Mouse (Mus musculus): Measurements from ENCODE around the gene Olfr1269. TPM values are rescaled to one million over a fixed set of nuclear protein-coding genes. Genes with fewer than 3 reads are reported as not detected.

Olfr1269 gene
- polyA plus RNA-seq (2012; rRNA removed) = not detected in 2 replicates

- H3K27me3 ChIP-seq (ENCODE audit: control insufficient read depth, insufficient read depth, low read length) = no peaks in the 10 kb centered on the region
These were observed at the start of gene Olfr1269 for GRCm38 (mm10) chr2:90121312-90121711. Gene Olfr1269, minus strand, starts transcription at chr2:90121412.

GRCm38 (mm10) chr2:90153916-90154315 is 32.7 kb upstream of the Olfr1269 start:
- Histone ChIP-seq H3K36me3 (ENCODE audit: control insufficient read depth, insufficient read depth, low read length) (no peaks in the 10 kb centered on the region), H3K4me1 (ENCODE audit: control insufficient read depth, insufficient read depth, low read length) (no peaks in the 10 kb centered on the region), H3K4me3 (ENCODE audit: control insufficient read depth, low read depth, low read length) (no peak overlapping the region), H3K27ac (ENCODE audit: control insufficient read depth, insufficient read depth, low read depth, low read length) (no peak overlapping the region), H3K27me3 (ENCODE audit: control insufficient read depth, insufficient read depth, low read length) (no peaks in the 10 kb centered on the region)
- TF ChIP-seq CTCF (IDR thresholded peaks at IDR 0.05; ENCODE audit: control insufficient read depth, insufficient read depth, insufficient replicate concordance, low read depth, low read length) = no peak
- no peak for TF ChIP-seq POLR2A (IDR thresholded peaks at IDR 0.05; ENCODE audit: control insufficient read depth, low read depth, low read length)

More at GRCm38 (mm10) chr2:90121312-90121711, at the start of gene Olfr1269:
- H3K4me1 ChIP-seq (ENCODE audit: control insufficient read depth, insufficient read depth, low read length) = no peaks in the 10 kb centered on the region
- TF ChIP-seq POLR2A (IDR thresholded peaks at IDR 0.05; ENCODE audit: control insufficient read depth, low read depth, low read length) = no peak
- no peak for TF ChIP-seq CTCF (IDR thresholded peaks at IDR 0.05; ENCODE audit: control insufficient read depth, insufficient read depth, insufficient replicate concordance, low read depth, low read length)
- H3K27ac ChIP-seq (ENCODE audit: control insufficient read depth, insufficient read depth, low read depth, low read length) = no peak within 1 kb of the TSS
- H3K36me3 ChIP-seq (ENCODE audit: control insufficient read depth, insufficient read depth, low read length) = no peaks in the 10 kb centered on the region
- no peak within 1 kb of the TSS for H3K4me3 ChIP-seq (ENCODE audit: control insufficient read depth, low read depth, low read length)

DNA sequence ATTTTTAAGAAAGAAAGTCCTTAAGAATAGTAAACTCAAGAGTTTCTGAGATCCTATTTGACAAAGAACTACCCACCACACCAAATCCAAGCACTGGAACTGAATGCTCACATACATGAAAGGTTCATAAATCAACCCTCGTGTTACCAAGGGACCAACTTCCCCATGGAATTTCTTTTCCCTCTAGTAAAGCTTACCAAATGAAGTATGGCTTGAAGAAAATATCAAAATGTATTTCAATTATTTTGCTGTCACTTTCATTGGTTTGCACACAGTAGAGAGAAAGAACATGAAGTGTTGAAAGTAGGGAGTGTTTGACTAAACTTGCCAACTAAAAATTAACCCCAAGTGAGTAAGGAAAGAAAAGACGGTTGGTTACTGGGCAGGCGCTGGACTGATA is 31.8 kb upstream of the Olfr1269 start, which contains the start of gene Olfr1270:
Gene Olfr1270, minus strand, starts transcription at position 101 of the 400 bp plus-strand sequence.
- TF ChIP-seq CTCF (IDR thresholded peaks at IDR 0.05; ENCODE audit: control insufficient read depth, insufficient read depth, insufficient replicate concordance, low read depth, low read length) = no peak
- no peak for TF ChIP-seq POLR2A (IDR thresholded peaks at IDR 0.05; ENCODE audit: control insufficient read depth, low read depth, low read length)
- Histone ChIP-seq H3K27me3 (ENCODE audit: control insufficient read depth, insufficient read depth, low read length) (no peaks in the 10 kb centered on the region), H3K4me3 (ENCODE audit: control insufficient read depth, low read depth, low read length) (no peak within 1 kb of the TSS), H3K27ac (ENCODE audit: control insufficient read depth, insufficient read depth, low read depth, low read length) (no peak within 1 kb of the TSS), H3K4me1 (ENCODE audit: control insufficient read depth, insufficient read depth, low read length) (no peaks in the 10 kb centered on the region), H3K36me3 (ENCODE audit: control insufficient read depth, insufficient read depth, low read length) (no peaks in the 10 kb centered on the region)

DNA sequence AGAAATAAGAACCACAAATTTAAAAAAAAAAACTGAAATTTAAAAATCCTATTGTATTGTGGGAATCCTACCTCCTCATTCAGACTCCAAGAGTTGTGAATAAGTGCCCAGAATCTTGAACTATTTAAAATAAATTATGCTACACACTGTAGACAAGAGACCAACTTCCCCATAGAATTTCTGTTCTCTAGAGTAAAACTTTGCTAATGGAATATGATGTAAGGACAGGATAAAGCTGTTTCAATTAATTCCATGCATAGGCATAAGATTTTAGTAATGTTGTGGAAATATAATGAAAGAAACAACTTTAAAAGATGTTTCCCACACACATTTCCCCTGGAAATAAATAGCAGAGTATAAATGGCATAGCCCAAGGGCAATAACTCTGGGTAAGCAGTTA is 21.0 kb upstream of the Olfr1269 start, which contains the start of gene Olfr32:
Gene Olfr32, minus strand, starts transcription at position 101 of the 400 bp plus-strand sequence.
- no peak within 1 kb of the TSS for H3K27ac ChIP-seq (ENCODE audit: control insufficient read depth, insufficient read depth, low read depth, low read length)
- H3K36me3 ChIP-seq (ENCODE audit: control insufficient read depth, insufficient read depth, low read length) = no peaks in the 10 kb centered on the region
- no peak within 1 kb of the TSS for H3K4me3 ChIP-seq (ENCODE audit: control insufficient read depth, low read depth, low read length)
- H3K27me3 ChIP-seq (ENCODE audit: control insufficient read depth, insufficient read depth, low read length) = no peaks in the 10 kb centered on the region
- no peaks in the 10 kb centered on the region for H3K4me1 ChIP-seq (ENCODE audit: control insufficient read depth, insufficient read depth, low read length)
- TF ChIP-seq POLR2A (IDR thresholded peaks at IDR 0.05; ENCODE audit: control insufficient read depth, low read depth, low read length) = no peak
- no peak for TF ChIP-seq CTCF (IDR thresholded peaks at IDR 0.05; ENCODE audit: control insufficient read depth, insufficient read depth, insufficient replicate concordance, low read depth, low read length)

- H3K27me3 ChIP-seq (ENCODE audit: control insufficient read depth, insufficient read depth, low read length) = no peaks in the 10 kb centered on the region
- no peak overlapping the region for H3K4me3 ChIP-seq (ENCODE audit: control insufficient read depth, low read depth, low read length)
- no peaks in the 10 kb centered on the region for H3K4me1 ChIP-seq (ENCODE audit: control insufficient read depth, insufficient read depth, low read length)
- H3K27ac ChIP-seq (ENCODE audit: control insufficient read depth, insufficient read depth, low read depth, low read length) = no peak overlapping the region
- TF ChIP-seq CTCF (IDR thresholded peaks at IDR 0.05; ENCODE audit: control insufficient read depth, insufficient read depth, insufficient replicate concordance, low read depth, low read length) = no peak
- no peak for TF ChIP-seq POLR2A (IDR thresholded peaks at IDR 0.05; ENCODE audit: control insufficient read depth, low read depth, low read length)
- no peaks in the 10 kb centered on the region for H3K36me3 ChIP-seq (ENCODE audit: control insufficient read depth, insufficient read depth, low read length)
These were observed 51.1 kb downstream of the Olfr1269 start for GRCm38 (mm10) chr2:90070065-90070464.

Other genes starting within 250 kb of the Olfr1269 start
- gene Olfr1257, start 243.0 kb downstream of the Olfr1269 start, polyA plus RNA-seq (2012; rRNA removed) = 0.06 and 0.27 TPM in 2 replicates
- not detected in 2 replicates for gene Olfr1258, start 194.1 kb downstream of the Olfr1269 start, polyA plus RNA-seq (2012; rRNA removed)
- 0.15 TPM in 1 of 2 replicates, not detected in the other for gene Olfr1259, start 172.7 kb downstream of the Olfr1269 start, polyA plus RNA-seq (2012; rRNA removed)
- not detected in 2 replicates for gene Olfr1260, start 147.1 kb downstream of the Olfr1269 start, polyA plus RNA-seq (2012; rRNA removed)
- gene Olfr1261, start 130.2 kb downstream of the Olfr1269 start, polyA plus RNA-seq (2012; rRNA removed) = not detected in 2 replicates
- not detected in 2 replicates for gene Olfr1262, start 121.3 kb downstream of the Olfr1269 start, polyA plus RNA-seq (2012; rRNA removed)
- gene Olfr1263, start 109.3 kb downstream of the Olfr1269 start, polyA plus RNA-seq (2012; rRNA removed) = not detected in 2 replicates
- not detected in 2 replicates for gene Olfr1264, start 95.8 kb downstream of the Olfr1269 start, polyA plus RNA-seq (2012; rRNA removed)
- gene Olfr1265, start 86.1 kb downstream of the Olfr1269 start, polyA plus RNA-seq (2012; rRNA removed) = not detected in 2 replicates
- not detected in 2 replicates for gene Olfr140, start 57.8 kb downstream of the Olfr1269 start, polyA plus RNA-seq (2012; rRNA removed)
- gene Olfr32, start 20.9 kb upstream of the Olfr1269 start, polyA plus RNA-seq (2012; rRNA removed) = 0.52 and 0.69 TPM in 2 replicates
- 0.06 and 0.37 TPM in 2 replicates for gene Olfr1270, start 31.7 kb upstream of the Olfr1269 start, polyA plus RNA-seq (2012; rRNA removed)
- not detected in 2 replicates for gene Olfr1506, start 103.1 kb upstream of the Olfr1269 start, polyA plus RNA-seq (2012; rRNA removed)
- gene Olfr142, start 136.2 kb upstream of the Olfr1269 start, polyA plus RNA-seq (2012; rRNA removed) = 0.04 and 0.12 TPM in 2 replicates
- 0.08 TPM in 1 of 2 replicates, not detected in the other for gene Olfr1271, start 149.6 kb upstream of the Olfr1269 start, polyA plus RNA-seq (2012; rRNA removed)
- gene Olfr1272, start 171.4 kb upstream of the Olfr1269 start, polyA plus RNA-seq (2012; rRNA removed) = not detected in 2 replicates
- gene Gm13769, start 200.8 kb upstream of the Olfr1269 start, polyA plus RNA-seq (2012; rRNA removed) = 0.07 TPM in 1 of 2 replicates, not detected in the other